Mouse (Mus musculus): ENCODE measurements at regions not wholly inside any gene's neighbourhood (a gene's known extent, or its start where the extent isn't known, plus 50 kb on each side); places are given as distances from the start of the nearest gene placed in this dataset.

DNA sequence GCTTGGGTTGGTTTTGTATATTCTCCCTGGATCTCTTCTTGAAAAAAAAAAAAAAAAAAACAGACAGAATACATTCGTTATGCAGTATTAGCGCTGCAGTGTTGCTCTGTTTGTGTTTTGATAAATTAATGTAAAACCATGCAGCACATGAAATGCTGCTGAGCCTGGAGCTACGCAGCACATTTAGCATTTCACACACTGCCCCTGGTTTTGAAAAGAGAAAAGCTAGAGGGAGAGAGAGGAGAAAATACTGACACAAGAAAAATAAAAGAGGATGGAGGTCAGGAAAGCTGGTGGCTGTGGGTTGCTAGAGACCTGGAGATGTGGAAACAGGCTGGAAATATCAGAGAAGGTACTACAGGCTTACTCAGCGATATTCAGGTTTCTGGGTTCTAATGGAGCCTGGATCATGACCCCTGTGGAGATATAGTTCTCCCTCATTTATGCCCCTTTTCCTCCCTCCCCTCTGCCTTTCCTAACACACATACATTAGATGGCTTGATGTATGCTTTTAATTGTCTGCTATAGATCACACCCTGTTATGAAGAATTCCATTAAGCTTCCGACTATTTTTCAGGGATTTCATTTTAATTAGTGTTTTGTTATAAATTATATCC is 296.8 kb upstream of the Rsrc1 start:
- TF ChIP-seq CTCF (conservative IDR thresholded peaks at IDR 0.05 in 1 of 2, IDR thresholded peaks at IDR 0.05 in 1 of 2; ENCODE audit: low read depth in 2 of 2, low read length in 2 of 2) (no peak), MAZ (IDR thresholded peaks at IDR 0.05; ENCODE audit: low read depth, low read length) (no peak), EP300 (IDR thresholded peaks at IDR 0.05; ENCODE audit: low read length) (no peak), E2F4 (IDR thresholded peaks at IDR 0.05; ENCODE audit: insufficient replicate concordance, low read depth, low read length) (no peak), BHLHE40 (IDR thresholded peaks at IDR 0.05; ENCODE audit: low read depth, low read length) (no peak), MAFK (IDR thresholded peaks at IDR 0.05; ENCODE audit: insufficient replicate concordance, low read length) (no peak), PAX5 (IDR thresholded peaks at IDR 0.05; ENCODE audit: low read length) (no peak), TCF12 (IDR thresholded peaks at IDR 0.05; ENCODE audit: low read depth, low read length) (no peak), CHD2 (IDR thresholded peaks at IDR 0.05; ENCODE audit: low read length) (no peak), POLR2A (IDR thresholded peaks at IDR 0.05; ENCODE audit: low read depth, low read length) (no peak), MAX (IDR thresholded peaks at IDR 0.05; ENCODE audit: low read length) (no peak), RAD21 (IDR thresholded peaks at IDR 0.05; ENCODE audit: low read depth, low read length) (no peak), ZNF384 (IDR thresholded peaks at IDR 0.05; ENCODE audit: low read depth, low read length) (no peak), ZC3H11A (IDR thresholded peaks at IDR 0.05; ENCODE audit: low read depth, low read length) (no peak)
